Mouse (Mus musculus): ENCODE measurements around the gene Cdk1.

The Cdk1 gene

DNA sequence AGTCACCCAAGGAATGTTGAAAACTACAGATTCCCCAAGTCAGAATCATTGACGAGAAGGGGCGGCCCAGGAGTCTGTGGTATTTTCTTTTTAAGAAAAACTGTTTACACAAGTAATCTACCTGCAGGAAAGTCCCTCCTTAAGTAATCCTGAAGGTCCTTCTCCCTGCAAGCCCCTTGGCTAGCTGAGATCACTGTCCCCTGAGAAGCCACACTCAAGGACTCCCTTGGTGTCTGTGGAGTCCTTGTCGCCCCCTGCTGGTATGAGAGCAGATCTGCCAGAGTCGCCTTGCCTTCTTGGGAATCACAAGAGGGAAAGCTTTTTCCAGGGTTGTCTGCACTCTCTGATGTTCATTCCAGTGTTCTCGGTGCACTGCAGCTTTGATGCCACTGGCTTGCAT lies 45.7 kb downstream of the Cdk1 start:
- peak; percentile 40 to 73 for DNase-seq (ENCODE audit: low spot score in 2 of 2)

- DNase-seq (ENCODE audit: low spot score in 2 of 2): peak; percentile 31 to 80
These were observed 46.5 kb downstream of the Cdk1 start for GRCm38 (mm10) chr10:69306205-69306604.

- DNase-seq (ENCODE audit: low spot score in 2 of 2): no peak
These were observed 47.1 kb downstream of the Cdk1 start for GRCm38 (mm10) chr10:69305600-69305999.

DNA sequence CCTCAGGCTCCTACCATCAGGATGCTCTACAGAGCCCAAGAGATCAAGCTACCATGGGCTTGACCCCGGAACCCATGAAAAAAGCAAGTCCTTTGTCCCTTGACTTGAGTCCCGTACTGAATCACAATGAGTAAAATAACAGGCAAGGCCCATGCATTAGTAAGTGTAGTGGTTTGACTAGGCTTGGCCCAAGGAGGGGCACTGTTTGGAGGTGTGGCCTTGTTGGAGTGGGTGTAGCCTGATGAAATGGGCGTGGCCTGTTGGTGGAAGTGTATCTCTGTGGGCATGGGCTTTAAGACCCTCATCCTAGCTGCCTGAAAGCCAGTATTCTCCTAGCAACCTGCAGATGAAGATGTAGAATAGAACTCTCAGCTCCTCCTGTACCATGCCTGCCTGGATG lies 47.9 kb downstream of the Cdk1 start:
- no peak for DNase-seq (ENCODE audit: low spot score in 2 of 2)

- DNase-seq (ENCODE audit: low spot score in 2 of 2): no peak
These were observed 50.1 kb downstream of the Cdk1 start for GRCm38 (mm10) chr10:69302667-69303066.

GRCm38 (mm10) chr10:69299985-69300384 lies 52.8 kb downstream of the Cdk1 start:
- DNase-seq (ENCODE audit: low spot score in 2 of 2): no peak

GRCm38 (mm10) chr10:69295919-69296318 lies 56.8 kb downstream of the Cdk1 start:
- no peak for DNase-seq (ENCODE audit: low spot score in 2 of 2)

- no peak for DNase-seq (ENCODE audit: low spot score in 2 of 2)
These were observed 62.0 kb downstream of the Cdk1 start for GRCm38 (mm10) chr10:69290736-69291135.

DNA sequence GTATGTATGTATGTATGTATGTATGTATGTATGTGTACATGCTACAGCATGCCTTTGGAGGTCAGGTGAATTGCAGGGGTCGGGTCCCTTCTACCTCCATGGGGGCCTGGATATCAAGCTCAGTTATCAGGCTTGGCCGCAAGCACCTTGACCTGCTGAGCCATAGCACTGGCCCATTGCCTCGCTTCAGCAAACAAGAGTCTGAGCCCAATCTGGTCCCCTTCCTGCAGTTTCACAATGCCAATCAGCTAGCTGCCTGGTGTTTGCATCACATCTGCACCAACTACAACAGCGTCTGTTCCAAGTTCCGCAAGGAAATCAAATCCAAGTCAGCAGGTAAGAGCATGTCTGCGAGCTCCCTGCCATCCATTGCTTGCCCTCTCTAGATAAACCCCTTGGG lies 64.0 kb downstream of the Cdk1 start:
- DNase-seq (ENCODE audit: low spot score in 2 of 2): no peak

DNA sequence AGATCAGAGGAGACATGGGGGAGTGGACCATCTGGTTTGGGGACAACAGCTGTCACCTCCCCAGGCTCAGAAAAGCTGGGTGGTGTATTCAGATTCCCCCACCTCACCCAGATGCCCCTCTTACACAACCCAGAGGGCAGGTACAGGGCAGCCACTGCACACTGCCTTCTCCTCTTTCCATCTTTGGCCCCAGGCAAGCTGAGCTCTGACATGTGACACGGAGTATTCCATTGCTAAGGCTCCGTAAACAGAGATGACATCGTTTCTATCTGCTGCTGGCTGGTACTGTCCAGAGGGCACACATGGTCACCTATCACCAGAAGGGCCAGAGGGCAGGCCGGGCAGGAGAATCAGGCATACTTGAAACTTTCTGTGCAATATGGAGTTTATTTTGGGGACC lies 64.7 kb downstream of the Cdk1 start:
- DNase-seq (ENCODE audit: low spot score in 2 of 2): no peak

DNA sequence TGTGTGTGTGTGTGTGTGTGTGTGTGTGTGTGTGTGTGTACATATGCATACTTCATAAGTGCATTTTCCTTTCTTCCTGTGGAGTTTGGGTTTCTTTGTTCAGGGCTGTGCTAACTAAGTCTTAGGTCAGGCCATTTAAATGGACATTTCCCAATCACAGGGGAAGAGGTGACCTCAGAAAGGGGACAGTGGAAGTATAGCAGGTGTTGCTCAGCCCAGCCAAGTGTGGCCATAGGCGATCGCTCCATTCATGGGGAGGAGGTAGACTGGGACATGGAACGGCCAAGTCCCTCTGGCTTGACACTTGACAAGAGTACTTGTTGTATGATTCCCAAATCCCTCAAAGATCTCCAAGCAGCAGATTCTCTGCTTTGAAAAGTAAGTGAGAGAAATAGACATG lies 65.8 kb downstream of the Cdk1 start:
- no peak for DNase-seq (ENCODE audit: low spot score in 2 of 2)
